Mouse (Mus musculus) cerebellum, adult 2 months (tissue): Measurements from ENCODE around the gene Car2. TPM values are rescaled to one million over a fixed set of nuclear protein-coding genes. Genes with fewer than 3 reads are reported as not detected.
A peak's percentile ranks its signal among the peaks of the same experiment; 100 is the strongest.

Experiments used
- DNase-seq, 2 experiments: peaks; one replicate each; pipeline ENCODE4 v3.0.0; 2021
- H3K27ac ChIP-seq: fragments of 200-500 bp; 2 replicates; pipeline ENCODE4 v1.5.1; 2012; ENCODE audit warnings: low read length, control low read depth, inconsistent platforms; ENCODE audit not compliant: insufficient read depth
- H3K27me3 ChIP-seq: fragments of 200-500 bp; 2 replicates; pipeline ENCODE4 v1.6.1; 2012; ENCODE audit warnings: inconsistent platforms, mild to moderate bottlenecking, low read length, moderate library complexity; ENCODE audit not compliant: control insufficient read depth, insufficient read depth
- H3K4me1 ChIP-seq: fragments of 200-500 bp; 2 replicates; pipeline ENCODE4 v1.6.1; 2011; ENCODE audit warnings: low read length; ENCODE audit not compliant: control insufficient read depth, insufficient read depth
- H3K4me3 ChIP-seq: fragments of 200-500 bp; replicated peaks from 2 replicates; pipeline ENCODE3; 2011; ENCODE audit warnings: mild to moderate bottlenecking, low read depth, low read length, control low read depth; ENCODE audit not compliant: insufficient read depth
- CTCF ChIP-seq: fragments of 200-500 bp; IDR thresholded peaks from 2 replicates; pipeline ENCODE4 v1.5.1; 2011; ENCODE audit warnings: low read depth, mild to moderate bottlenecking, control low read depth, low read length, moderate library complexity, borderline replicate concordance; ENCODE audit not compliant: insufficient read depth
- POLR2A ChIP-seq: fragments of 200-500 bp; IDR thresholded peaks from 2 replicates; pipeline ENCODE4 v1.6.1; 2011; ENCODE audit warnings: low read length, control low read depth, borderline replicate concordance; ENCODE audit not compliant: insufficient read depth
- WGBS: fragments of 180-500 bp; shearing (Covaris S2); methylation state at CpG from one replicate; pipeline ENCODE4 v1.1.7; 2018; 5-methylcytosine and 5-hydroxymethylcytosine counted together
- polyA plus RNA-seq: library from polyadenylated mRNA; depleted of rRNA; stranded (reverse); fragments of >200 nt; gene quantifications from 2 replicates; pipeline ENCODE4 v1.2.3, GENCODE M21; 2012; rRNA removed

Car2 gene
- polyA plus RNA-seq, 1 experiment: 601 TPM

DNA sequence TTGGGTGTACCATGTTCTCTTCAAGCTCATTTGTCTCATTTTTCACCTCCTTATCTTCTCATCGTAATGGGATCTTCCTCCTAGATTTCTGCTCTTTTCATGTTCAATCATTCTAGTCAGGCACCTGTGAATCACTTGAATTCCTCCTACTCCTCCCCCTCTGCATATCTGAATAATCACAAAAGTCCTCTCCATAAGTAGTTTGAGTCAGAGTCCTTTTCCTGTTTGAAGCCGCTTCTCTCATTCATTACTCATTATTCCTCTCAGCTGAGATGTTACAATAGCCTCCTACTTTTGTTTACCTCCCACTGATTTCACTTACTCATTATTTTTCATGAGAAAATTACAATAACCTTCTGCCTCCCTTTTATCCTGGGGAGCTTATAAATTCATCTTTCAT is 31.2 kb downstream of the Car2 start:
- Histone ChIP-seq H3K4me1 (no peaks in the 10 kb centered on the region), H3K4me3 (no peak overlapping the region), H3K27me3 (no peaks in the 10 kb centered on the region), H3K27ac (no peak overlapping the region)
- WGBS: 47% methylated on average over 2 of the region's 2 CpGs
- no peak for DNase-seq
- TF ChIP-seq POLR2A (no peak), CTCF (no peak)

DNA sequence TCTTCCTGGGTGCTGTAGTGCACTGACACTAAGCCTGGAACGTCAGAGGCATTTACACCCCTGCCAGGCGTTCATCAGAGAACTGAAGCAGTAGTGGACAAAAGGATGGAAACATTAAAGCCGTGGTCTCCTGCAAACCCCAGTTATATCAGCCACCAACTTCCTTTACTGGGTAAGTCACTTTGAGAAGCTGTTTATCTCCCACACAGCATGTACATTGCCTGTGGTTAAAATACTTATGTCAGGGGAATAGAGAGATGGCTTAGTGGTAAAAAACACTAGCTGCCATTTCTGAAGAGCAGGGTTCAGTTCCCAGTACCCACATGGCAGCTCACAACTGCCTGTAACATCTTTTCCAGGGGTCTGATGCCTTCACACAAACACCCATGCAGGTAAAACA is 58.6 kb downstream of the Car2 start:
- no peak for TF ChIP-seq CTCF
- TF ChIP-seq POLR2A: no peak
- no peak overlapping the region for H3K4me3 ChIP-seq
- no peak for DNase-seq
- H3K27me3 ChIP-seq: no peaks in the 10 kb centered on the region
- no peak overlapping the region for H3K27ac ChIP-seq
- WGBS: 78% methylated on average over 3 of the region's 3 CpGs
- H3K4me1 ChIP-seq: no peaks in the 10 kb centered on the region; the same call in 1 of the 2 replicates

DNA sequence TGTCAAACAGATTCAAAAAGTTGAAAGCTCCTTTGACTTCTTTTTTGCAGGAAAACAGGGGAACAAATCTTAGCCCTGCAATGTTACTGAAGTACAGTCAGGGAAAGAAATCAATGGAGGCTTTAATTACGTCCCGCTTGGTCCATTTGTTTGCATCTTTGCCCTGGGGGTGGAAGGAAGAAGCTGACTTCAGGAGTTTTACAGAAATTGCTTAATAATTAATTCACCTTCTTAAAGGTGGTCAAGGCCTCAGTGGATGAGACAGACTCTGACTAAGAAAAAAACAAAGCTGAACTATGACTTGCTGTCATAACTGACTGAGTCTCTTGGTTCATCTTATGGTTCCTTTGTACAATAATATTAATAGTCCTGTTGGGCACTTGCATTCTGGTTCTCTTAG is 59.6 kb downstream of the Car2 start:
- no peaks in the 10 kb centered on the region for H3K27me3 ChIP-seq
- no peak for DNase-seq
- no peaks in the 10 kb centered on the region; the same call in 1 of the 2 replicates for H3K4me1 ChIP-seq
- 95% methylated on average over 2 of the region's 2 CpGs for WGBS
- no peak overlapping the region for H3K27ac ChIP-seq
- TF ChIP-seq POLR2A (no peak), CTCF (no peak)
- no peak overlapping the region for H3K4me3 ChIP-seq

DNA sequence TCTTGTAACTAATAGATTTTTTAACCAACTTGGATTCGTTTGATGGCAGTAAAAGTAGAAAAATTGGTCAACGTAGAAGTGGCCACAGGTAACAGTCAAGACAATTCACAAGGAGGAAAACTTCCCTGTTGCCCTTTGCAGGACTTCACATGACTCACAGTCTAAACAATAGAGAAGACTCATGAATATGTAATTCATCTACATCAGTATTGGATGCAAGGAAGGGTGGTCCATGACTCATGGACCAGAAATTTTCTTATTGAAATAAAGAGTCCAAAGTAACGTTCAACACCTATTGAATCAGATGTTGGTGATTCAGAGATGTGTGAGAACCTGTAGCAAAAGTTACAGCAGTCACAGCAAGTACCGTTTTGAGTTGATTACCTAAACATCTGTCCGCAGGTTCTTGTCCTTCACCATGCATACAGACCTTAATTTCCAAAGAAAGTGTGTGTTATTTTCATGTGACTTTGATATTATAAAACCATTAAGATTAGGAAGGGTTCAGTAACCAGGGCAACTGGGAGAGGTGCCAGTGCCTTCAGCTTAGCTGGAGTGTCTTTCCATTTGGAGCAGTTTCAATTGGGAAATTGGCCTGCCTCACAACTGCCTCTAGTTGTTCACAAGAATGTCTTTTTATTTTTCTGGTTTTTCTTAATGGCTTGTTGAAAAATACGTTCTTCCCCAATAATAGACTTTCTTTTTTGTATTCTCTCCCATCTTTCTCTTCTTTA is 62.2 kb downstream of the Car2 start:
- Histone ChIP-seq H3K4me3 (no peak overlapping the region), H3K27me3 (no peaks in the 10 kb centered on the region), H3K27ac (no peak overlapping the region), H3K4me1 (peaks cover 7% of the 10 kb centered on the region; the same call in 1 of the 2 replicates)
- peak; percentile 63 to 81 for DNase-seq
- TF ChIP-seq CTCF (no peak), POLR2A (no peak)
- WGBS: 54% methylated on average over 6 of the region's 6 CpGs

DNA sequence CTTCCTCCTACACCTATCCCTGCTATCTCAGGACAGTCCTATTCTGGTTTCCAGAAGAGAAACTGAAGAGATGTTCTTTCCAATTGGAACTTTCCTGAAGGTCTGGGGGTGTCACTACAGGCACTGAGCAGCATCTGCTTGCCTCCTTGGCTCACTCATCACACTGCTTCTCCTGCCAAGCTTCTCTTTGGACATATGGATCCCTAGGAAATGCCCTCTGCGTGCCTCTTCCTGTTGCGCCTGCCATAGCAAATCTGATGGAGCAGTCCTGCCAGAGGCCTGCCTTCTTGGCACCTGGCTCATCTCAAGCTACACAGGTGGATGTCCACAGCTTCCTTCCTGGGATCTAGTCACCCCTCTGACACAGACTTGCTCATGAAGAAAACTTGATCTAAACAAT is 64.0 kb downstream of the Car2 start:
- Histone ChIP-seq H3K27me3 (no peaks in the 10 kb centered on the region), H3K27ac (no peak overlapping the region), H3K4me1 (peaks cover 7% of the 10 kb centered on the region; the same call in 1 of the 2 replicates), H3K4me3 (no peak overlapping the region)
- peak; percentile 63 to 87 for DNase-seq
- TF ChIP-seq CTCF (no peak), POLR2A (no peak)
- WGBS: 6% methylated on average over 2 of the region's 2 CpGs

Other genes with a start within 250 kb of the Car2 start
- 3.6 TPM in 2 replicates for gene Car13, start 244.5 kb upstream of the Car2 start, polyA plus RNA-seq
- not detected in 2 replicates for gene Car1, start 77.9 kb upstream of the Car2 start, polyA plus RNA-seq
- 0.44 and 0.59 TPM in 2 replicates for gene Car3, start 22.8 kb upstream of the Car2 start, polyA plus RNA-seq